Mouse (Mus musculus): ENCODE results near the gene Dnajb6.

DNA sequence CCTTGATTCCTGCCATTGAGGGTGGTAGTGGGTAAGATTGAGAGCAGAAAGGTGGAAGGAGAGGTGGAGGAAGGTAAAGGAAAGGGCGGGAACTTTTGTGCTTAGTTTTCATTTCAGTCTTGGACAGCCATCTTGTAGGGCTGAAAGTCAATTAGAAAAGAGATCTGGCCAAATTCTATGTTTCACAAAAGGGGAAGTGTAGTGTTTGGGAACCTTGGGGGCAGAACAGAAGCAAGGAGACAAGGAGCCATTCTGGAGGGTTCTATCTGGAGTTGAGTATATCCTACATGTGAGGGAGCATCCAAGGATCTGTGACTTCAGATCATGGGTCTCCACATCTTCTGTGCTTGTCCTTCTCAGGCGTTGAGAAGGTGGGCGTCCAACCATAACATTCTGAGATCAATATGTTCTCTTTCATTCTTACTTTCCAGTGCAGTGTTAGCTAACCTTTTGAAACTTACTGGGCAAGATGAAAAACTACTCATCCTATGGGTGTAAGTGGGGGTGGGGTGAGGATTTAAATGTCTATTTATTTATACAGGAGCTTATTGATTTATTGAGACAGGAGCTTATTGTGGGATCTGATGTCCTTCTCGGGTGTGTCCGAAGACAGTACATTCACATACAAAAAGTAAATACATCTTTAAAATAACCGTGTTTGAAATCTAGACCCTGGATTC is 517 bp upstream of the Dnajb6 start:
- TF ChIP-seq POLR2A (IDR thresholded peaks at IDR 0.05; ENCODE audit: borderline replicate concordance, insufficient read depth, low read length) (no peak), CTCF (IDR thresholded peaks at IDR 0.05; ENCODE audit: borderline replicate concordance, insufficient read depth, low read depth, low read length) (no peak)

All from cerebellum, adult 2 months (tissue).